Mouse (Mus musculus): ENCODE results near the gene Usp37. TPM values are rescaled to one million over a fixed set of nuclear protein-coding genes. Genes with fewer than 3 reads are reported as not detected.

Usp37 gene
- total RNA-seq, 2 experiments from 2014 or later = 14.7 to 26.4 TPM

DNA sequence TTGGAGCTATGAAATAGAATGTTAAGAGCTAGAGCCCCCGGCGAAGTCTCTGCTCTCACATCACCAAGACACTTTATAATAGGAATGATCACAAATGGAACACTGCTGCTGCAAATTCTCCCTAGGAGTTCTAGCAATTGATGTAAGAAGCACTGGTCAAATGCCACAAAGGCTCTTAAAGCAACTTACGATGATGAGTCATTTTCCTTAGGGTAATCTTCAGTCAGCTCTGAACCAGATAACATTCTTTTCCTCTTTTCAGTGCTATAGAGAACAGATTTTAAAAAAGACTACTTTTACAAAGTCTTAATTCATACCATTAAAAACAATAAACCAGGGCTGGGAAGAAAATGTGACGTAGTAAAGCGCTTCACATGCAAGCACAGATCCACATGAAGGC, 58.3 kb downstream of the Usp37 start:
- ATAC-seq (ENCODE audit: poor library complexity, severe bottlenecking) = no peak

DNA sequence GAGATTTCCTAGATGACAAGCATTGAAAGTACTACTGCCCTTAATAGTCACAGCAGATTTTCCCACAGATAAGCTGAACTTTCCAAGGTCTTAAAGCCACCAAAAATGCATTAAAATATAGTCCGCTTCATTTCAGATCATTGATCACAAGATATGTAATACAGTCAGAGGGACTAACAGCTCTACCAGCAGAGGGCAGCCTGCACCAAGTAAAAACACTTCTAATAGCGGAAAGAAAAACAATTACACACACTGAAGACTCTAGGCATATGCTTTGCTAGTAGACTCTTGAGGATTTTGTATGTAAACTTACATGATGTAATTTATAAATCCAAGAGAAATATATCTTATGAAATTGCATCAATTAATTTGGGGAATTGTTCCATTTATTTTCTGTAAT, 83.8 kb downstream of the Usp37 start:
- ATAC-seq (ENCODE audit: poor library complexity, severe bottlenecking) = no peak

DNA sequence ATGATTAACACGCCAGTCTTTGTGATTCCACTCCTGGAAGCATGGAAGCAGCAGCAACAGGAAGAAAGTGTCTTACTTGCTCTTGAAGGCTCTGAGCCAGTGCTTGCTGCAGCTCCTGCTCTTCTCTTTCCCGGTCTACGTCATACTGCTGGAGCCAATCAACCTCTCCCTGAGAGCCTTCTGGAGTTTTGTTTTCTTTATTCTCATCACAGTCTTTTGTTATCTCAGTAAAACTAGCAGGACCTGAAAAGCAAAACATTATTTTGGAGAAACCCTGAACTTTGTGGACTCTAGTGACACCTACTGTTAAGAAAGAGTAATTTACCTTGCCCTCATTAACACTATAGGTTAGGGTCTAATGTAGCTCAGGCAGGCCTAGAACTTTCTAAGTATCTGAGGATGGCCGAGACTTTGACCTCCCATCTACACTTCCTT, 91.5 kb downstream of the Usp37 start:
- peak; percentile 71 for ATAC-seq (ENCODE audit: poor library complexity, severe bottlenecking)

DNA sequence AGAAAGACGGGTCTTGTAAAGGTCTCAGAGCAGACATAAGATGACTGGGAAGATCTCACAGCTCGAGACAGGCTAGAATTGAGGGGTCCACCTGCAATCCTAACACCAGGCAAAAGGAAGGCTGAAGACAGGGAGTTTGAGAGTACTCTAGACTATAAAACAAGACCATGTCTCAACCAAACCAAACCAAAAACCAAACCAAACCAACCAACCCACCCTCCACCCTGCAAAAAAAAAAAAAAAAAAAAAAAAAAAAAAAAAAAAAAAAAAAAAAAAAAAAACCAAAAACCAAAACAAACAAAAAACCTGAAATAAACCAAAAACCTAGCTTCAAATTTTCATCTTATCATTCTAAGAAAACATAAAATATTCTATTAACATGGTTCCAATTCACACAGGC, 99.5 kb downstream of the Usp37 start:
- no peak for ATAC-seq (ENCODE audit: poor library complexity, severe bottlenecking)

DNA sequence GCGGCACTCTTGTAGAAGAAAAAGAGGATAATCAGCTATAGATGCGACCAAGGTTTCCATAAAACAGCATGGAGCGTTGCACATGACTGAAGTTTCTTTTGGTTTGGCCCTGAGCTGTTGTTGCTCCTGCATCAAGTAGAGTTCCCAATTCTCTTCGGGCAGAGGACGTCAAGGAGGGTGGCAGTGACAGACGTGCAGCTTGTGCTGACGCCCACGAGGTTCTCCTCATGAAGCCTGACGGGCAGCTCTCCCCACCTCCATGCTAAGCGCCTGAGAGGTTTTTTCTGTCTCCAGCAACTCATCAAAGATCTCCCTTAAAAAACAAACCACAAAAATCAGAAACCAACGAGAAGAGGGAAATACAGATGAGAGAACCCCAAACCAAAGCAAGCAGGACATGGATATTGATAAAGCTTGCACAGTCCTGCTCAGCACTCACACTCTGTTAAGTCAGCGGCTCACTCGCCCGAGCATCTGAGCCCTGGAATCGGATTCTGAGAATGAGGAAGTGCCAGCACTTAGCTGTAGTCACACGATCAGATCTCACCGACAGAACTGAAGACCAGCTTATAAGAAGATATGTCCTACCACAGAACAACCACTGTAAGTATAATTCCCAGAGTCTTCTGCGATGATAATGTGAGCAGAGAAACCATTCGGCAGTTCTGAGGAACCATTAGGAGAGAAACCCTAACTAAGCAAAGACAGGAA, 104.8 kb downstream of the Usp37 start:
- no peak for ATAC-seq (ENCODE audit: poor library complexity, severe bottlenecking)

DNA sequence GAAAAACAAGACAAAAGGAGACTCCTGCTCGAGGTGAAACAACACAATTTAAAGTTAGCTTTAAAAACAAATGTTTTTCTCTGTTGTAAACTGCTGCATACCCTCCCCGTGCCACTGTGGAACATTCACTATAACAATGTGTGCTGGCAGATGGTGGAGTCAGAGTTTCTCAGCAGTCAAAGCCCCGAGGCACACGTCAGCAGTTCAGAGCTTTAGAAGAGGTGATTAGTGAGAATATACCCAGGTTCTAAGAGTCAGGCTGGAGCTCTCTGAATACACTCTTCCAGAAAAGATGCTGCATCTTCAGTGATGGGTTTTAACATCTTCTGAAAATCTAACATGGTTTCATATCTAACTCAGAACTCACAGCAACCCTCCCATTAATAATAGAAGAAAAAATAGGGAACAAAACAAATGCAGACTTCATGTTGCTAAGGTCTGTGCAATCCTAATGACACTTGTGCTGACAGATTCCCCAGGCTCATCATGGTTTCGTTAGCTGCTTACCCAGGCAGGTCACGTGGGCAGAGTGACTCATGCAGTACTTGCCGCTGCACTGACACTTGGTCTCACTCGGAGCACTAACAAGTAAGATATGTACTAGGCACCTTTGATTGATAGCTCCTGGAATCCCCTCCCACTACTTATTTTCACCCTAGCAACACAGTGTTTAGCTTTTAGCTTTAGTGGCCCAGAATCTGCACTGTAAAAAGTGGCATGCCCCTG, 106.2 kb downstream of the Usp37 start:
- ATAC-seq (ENCODE audit: poor library complexity, severe bottlenecking) = no peak

DNA sequence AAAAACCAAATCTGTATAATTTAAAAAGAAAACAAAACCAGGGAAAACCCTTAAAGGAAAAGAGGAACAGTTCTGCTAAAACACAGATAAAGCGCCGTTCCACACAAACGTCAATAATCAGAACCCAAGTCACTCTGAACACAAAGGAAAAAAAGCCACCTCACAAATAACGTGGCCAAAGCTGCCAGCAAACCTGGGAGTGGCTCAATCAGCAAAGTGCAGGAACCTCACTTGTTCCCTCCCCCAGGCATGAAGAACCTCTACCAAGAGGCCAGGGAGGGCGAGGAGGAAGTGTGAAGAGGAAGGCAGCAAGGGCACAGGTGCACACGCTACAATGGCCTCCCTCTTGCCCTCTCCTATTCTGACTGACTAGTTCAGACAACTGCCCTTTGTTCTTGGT, 108.5 kb downstream of the Usp37 start:
- peak; percentile 89 for ATAC-seq (ENCODE audit: poor library complexity, severe bottlenecking)

DNA sequence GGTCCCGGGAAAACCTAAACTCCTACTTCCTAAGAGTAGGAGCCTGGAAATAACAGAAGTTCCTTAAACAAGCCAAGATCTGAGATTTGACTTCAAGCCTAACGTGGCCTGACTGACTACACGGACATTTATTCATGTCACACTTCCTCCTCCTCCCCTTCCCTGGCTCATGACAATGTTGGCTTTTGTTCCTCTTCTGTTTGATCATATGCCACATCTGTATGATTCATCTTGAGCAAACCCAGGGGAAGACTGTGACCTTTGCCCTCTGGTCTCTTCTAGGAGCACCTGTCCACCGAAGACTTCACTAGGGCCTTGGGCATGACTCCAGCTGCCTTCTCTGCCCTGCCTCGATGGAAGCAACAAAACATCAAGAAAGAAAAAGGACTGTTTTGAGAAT, 109.5 kb downstream of the Usp37 start:
- peak; percentile 69 for ATAC-seq (ENCODE audit: poor library complexity, severe bottlenecking)

DNA sequence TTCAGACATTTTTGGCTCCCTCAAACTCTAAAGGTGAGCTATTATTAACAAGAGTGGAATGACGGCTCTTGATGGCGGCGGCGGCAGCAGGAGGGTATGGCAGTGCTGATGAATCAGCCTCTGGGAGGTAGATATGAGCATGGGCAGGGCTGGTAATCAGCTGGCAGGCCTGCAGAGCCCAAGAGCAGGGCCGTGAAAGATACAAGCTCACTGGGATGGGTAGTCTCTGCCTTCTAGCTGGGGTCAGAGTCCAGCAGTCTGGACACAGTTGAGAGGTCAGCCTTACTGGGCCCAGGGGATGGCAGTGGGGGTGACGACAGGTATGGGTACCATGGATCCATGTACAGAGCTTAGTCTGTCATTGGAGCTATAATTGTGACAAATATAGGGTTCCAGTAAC, 110.9 kb downstream of the Usp37 start:
- no peak for ATAC-seq (ENCODE audit: poor library complexity, severe bottlenecking)

DNA sequence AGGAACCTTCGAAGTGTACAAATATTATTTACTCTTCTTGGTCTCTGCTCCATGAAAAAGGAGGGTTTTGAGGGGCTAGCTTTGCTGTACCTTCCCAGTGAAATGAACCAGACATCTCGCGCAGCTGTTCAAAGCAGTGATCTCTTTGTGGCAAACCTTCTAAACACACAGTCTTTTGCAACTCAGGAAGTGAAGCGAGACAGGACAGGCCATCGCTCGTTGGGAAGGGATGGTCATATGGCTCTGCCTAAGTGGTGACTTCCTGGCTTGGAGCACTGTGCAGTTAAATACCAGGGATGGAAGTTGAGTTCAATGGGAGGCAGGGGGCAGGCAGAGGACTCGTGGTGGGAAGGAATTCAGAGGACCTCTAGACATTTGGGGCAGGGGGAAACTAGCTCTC, 118.2 kb downstream of the Usp37 start:
- peak; percentile 43; the same call in 1 of the 2 replicates for ATAC-seq (ENCODE audit: poor library complexity, severe bottlenecking)

DNA sequence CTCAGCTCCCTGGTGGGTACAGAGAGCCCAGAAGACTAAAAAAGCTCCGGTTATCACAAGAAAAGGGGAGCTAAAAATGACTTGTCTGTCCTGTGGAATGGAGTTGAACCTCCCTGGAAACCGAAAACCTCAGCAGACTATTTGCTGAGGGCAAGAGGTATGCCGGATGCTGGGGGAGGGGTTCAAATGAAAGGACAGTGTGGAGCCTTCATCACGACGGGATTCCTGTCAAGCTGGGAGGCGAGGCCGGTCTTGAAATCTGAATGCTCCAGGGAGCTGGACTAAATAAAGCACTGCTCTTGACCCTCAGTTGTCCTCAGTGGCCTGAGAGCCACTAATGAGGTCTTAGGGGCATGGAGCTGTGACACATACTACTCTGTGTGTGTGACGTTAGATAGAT, 120.9 kb downstream of the Usp37 start:
- no peak for ATAC-seq (ENCODE audit: poor library complexity, severe bottlenecking)

DNA sequence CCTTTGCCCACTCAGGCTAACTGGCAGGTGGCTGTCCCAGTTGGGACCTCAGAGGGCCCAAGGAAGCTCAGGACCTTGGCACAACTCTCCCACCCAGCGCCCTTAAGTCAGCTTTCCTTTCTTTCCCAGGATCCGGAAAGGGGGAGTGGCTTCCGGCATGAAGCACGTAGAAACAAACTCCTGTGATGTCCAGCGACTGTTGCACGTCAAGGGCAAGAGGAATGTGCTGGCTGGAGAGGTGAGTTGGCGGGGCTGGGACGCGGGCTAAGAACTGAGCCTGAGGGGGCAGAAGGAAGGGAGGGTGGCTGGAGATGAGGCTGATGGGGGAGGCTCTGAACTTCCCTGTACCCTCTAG, 124.7 kb downstream of the Usp37 start:
- ATAC-seq (ENCODE audit: poor library complexity, severe bottlenecking) = no peak

DNA sequence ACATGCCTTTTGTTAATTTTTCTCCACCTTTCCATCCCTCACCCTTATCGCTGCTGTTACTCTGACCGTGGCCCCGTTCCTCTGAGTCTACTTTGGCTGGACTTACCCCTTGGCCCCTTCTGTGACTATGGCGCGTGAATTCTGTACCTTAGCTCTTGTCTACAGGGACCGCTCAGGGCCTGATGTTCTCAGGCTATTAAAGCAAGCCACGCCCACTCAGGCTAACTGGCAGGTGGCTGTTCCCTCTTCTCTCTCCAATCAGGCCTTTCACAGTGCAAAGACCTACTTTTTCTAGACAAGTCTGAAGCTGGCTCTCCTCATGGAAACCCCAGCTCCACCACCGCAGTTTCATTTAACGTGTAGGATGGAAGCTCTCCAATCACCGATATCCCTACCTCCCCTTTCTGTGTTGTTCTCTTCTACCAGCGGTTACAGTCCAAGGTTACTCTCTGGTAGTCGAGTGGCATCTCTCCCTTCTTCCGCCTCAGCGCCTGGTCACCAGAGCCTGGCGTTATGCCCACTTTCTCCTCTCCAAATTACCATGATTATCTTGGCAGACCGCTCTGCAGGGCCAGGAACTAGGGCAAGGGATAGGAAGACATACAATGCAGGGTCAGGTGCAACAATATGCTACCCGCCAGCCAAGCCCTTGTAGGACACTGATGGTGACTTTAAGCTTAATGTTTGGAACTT, 125.2 kb downstream of the Usp37 start:
- no peak for ATAC-seq (ENCODE audit: poor library complexity, severe bottlenecking)

DNA sequence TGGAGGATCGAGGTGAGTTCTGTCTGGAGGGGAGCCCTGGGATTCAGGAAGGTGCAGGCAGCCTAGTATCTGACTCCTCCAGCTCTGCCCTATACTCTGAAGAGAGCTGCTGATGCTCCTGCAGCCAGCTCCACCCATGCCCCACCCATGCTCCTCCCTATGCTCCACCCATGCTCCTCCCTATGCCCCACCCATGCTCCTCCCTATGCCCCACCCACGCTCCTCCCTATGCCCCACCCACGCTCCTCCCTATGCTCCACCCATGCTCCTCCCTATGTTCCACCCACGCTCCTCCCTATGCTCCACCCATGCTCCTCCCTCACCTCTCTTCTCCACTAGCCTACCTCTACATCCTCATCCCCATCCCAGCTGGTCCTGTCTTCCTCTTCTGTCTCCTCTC, 128.9 kb downstream of the Usp37 start:
- peak; percentile 91 for ATAC-seq (ENCODE audit: poor library complexity, severe bottlenecking)

DNA sequence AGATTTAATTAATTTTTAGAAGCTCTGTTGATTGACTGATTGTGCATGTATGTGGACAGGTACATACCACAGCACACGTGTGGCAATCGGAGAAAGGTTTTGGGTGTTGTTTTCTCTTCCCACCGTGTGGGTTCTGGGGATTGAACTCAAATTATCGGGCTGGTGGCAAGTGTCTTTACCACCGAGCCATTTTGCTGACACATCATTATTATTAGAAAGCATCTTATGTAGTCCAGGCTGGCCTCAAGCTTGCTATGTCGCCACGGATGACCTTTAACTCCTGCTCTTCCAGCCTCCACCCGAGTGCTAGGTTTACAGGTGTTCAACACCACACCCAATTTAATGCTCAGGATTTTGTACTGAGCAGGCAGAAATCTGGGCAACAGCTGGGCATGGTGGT, 131.4 kb downstream of the Usp37 start:
- ATAC-seq (ENCODE audit: poor library complexity, severe bottlenecking) = no peak

DNA sequence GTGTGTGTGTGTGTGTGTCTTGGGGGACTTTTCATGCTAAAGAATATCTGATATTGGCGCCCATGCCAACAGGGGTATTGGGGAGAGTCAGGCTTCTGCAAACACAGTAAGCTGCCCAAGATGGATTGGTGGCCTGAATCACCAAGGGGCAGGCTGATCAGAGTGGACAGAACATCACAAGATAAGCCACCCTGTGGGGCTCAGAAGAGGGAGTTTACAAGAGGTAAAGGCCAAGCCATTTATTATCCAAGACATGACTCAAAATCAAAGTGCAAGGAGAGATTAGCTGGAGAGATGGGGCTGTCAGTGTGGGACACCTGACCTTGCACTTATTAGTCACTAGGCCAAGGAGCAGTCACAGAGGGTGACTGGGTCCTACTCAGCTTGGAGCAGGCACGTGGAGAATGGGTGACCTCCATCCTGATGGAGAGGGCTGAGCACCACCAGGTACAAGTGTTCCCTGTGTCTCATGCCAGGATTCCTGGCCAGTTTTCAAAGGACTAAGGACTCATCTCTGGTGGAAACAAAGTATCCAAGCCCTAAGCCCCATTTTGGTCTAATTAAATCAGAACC, 132.2 kb downstream of the Usp37 start:
- ATAC-seq (ENCODE audit: poor library complexity, severe bottlenecking) = no peak

DNA sequence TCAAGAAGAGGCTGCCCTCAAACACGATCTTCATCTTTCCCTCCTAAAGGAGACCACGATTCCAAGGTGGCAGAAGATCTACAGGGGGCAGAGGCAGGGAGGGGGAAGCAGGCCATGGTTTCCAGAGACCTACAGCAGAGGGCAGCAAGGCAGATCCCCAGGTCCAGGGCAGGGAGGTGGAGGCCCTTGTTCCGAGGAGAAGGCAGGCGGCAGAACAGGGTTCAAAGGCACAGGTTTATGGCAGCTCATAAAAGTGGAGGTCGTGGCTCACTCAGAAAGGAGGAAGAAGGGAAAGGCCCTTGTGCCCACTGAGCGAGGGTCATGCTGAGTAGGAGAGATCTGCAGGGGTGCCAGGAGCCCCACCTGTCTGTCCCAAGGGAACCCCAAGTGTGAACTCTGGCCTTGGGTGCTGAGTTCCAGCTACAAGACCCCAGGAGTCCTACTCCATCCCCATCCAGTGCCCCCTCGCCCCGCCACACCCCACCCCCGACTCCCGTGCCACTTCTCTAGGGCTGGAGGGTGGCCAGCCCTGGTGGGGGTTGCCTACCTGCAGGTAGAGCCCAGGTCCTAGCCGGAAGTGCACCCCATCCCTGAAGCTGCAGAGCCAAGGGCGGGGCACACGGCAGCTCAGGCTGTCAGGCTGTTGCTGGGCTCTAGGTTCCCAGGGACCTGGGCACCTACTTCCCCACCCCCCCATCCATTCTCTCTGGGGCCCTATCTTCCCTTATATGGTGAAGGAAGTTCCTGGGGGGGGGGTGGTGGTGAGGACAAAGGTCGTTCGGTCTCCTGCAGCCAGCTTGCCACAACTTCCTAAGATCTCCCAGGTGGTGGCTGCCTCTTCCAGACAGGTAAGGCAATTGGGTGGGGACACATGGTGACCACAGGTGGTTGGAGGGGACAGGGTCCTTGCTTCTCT, 135.2 kb downstream of the Usp37 start, which contains the start of gene Vil1:
TSS of gene Vil1 (plus strand) at position 788 of the 916 bp plus-strand sequence.
- ATAC-seq (ENCODE audit: poor library complexity, severe bottlenecking) = peak; percentile 47; the same call in 1 of the 2 replicates

DNA sequence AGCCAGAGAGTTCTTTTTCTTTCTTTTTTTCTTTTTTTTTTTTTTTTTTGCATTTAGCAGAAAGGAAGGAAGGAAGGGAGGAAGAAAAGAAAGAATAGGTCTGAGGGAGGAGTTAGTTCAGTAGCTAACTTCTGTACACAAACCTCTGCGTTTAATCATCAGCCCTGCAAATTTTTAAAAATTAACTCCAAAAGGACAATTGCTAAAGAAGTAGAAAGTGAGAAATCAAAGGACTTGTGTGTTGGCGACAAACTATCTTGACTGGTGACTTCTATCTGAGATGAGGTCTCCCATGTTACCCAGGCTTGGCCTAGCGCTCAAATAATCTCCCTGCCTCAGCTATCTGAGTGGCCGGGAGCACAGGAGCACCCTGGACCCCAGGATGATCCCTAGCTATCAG, 139.9 kb downstream of the Usp37 start:
- no peak for ATAC-seq (ENCODE audit: poor library complexity, severe bottlenecking)

DNA sequence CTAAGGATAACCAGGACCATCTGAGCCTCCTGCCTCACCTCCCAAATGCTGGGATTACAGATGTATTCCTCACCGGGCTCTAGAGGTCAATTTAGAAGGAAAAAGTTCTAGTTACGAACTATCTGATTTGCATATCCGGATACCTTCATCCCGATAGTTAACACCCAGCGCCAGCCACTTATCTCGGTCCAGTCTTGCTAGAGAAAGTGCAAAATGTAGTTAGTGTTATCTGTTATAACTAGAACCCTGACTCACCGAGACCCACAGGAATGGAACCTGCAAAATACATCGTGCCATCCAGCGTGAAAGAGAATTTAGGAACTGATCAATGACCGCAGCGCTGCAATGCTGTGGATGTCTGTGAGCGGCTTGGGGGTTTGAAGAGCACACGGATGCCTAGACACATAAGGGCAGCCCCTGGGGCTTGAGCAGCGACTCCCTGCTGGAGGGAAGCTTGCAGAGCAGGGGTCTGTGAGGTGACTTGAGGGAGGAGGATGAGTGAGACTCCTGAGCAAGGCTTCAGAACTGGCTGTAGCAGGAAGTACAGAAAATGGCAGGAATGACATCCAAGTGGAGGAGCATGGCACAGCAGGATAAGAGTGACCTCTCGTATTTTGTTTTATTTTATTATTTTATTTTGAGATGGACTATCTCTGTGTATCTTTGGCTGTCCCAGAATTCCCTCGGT, 142.9 kb downstream of the Usp37 start:
- no peak for ATAC-seq (ENCODE audit: poor library complexity, severe bottlenecking)

DNA sequence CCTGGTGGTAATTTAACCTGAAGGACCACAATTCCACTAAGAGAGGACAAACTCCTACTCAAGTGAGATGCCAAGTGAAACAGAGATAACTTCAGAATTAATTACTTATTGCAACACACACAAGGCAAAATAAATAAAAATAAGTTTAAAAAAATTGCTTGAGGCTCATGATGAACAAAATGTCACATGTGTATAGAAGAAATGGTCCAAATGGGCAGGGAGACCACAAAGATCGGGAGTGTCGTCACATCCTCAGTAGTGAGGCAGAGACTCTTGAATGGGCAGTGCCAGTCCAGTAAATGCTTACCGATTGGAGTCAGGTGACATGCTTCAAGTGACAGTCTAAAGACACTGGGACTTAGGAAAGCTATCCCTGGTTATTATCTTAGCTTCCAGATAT, 143.6 kb downstream of the Usp37 start:
- no peak for ATAC-seq (ENCODE audit: poor library complexity, severe bottlenecking)

All from megakaryocyte, adult 5-6 weeks (primary cell).